Mouse (Mus musculus): ENCODE data around the gene Epb41l3. TPM values are rescaled to one million over a fixed set of nuclear protein-coding genes. Genes with fewer than 3 reads are reported as not detected.

Gene Epb41l3
- total and polyA plus RNA-seq, 2 experiments from 2014 or later: 41.9 to 53.7 TPM

DNA sequence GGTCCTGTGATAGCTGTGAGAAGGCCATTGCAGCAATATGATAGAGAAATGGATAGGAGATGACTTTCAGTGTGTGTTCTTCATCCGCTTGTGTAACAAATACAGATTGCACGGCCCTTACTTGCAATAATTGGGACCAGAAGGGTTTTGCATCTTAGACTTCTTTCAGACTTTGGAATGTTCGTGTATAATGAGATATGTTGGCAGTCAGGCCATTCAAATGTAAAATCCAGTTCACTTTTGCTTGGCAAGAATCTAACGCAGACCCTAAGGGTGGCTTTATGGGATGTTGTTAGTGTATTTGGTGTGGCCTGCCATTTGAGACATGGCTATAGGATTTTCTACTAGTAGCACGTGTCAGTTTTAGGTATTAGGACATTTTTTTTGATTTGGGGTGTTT is 102.5 kb downstream of the Epb41l3 start:
- DNase-seq (ENCODE audit: low spot score) (no peak), ATAC-seq (ENCODE audit: insufficient read depth, low read depth) (no peak)
- no peaks in the 10 kb centered on the region for H3K27me3 ChIP-seq (ENCODE audit: control insufficient read depth, insufficient read depth, low read length)
- H3K9me3 ChIP-seq (replicated peaks; ENCODE audit: control insufficient read depth, low read length): no peaks in the 10 kb centered on the region
- H3K9ac ChIP-seq (replicated peaks; ENCODE audit: low read depth, low read length): no peak overlapping the region
- no peaks in the 10 kb centered on the region for H3K36me3 ChIP-seq (replicated peaks; ENCODE audit: control insufficient read depth, insufficient read depth, low read length)
- no peak overlapping the region for H3K27ac ChIP-seq (ENCODE audit: low read depth)
- no peak overlapping the region for H3K4me3 ChIP-seq (ENCODE audit: low read depth, low read length)
- peaks cover 25% of the 10 kb centered on the region for H3K4me1 ChIP-seq (ENCODE audit: control insufficient read depth, insufficient read depth)
- H3K4me2 ChIP-seq (ENCODE audit: low read depth, low read length): no peak overlapping the region
- 91% methylated on average over 5 of the region's 5 CpGs for WGBS
- TF ChIP-seq EP300 (IDR thresholded peaks at IDR 0.05; ENCODE audit: low read depth): no peak
- TF ChIP-seq CTCF (IDR thresholded peaks at IDR 0.05; ENCODE audit: low read depth): no peak

DNA sequence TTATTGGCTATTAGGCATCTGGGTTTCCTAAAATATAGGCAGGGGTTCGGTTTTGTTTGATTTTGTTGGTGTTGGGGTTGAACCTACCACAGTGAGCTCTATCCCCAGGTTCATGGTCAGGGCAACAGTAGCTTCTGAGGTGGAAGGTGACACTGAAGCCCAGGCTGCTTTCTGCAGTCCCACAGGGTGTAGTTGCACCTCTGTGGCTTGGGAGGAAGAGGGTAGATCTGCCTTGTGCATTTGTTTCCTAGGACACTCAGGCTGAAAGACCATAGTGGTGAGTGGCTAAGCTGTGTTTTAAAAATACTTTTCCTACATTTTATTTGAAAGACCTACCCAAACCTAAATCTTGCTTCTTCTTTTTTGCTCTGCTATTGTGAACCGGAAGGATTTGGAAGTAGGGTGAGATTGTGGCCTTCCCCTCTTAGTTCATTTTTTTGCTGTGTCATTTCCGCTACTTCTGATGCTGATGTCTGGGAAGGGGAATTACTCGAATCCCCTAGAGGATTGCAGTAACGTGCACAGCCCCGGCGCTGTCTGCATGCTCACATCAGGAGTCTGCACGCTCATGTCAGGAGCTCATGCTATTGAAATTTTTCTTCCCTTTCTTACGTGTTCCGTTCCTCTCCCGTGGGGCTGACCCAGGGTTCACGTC is 105.5 kb downstream of the Epb41l3 start:
- no peaks in the 10 kb centered on the region for H3K9me3 ChIP-seq (replicated peaks; ENCODE audit: control insufficient read depth, low read length)
- peak overlapping the region; percentile 82 for H3K27ac ChIP-seq (ENCODE audit: low read depth)
- peak overlapping the region; percentile 45; the same call in 1 of the 2 replicates for H3K9ac ChIP-seq (replicated peaks; ENCODE audit: low read depth, low read length)
- H3K4me2 ChIP-seq (ENCODE audit: low read depth, low read length): peak overlapping the region; percentile 52
- peak; percentile 73 for DNase-seq (ENCODE audit: low spot score)
- WGBS: 11% methylated on average over 12 of the region's 12 CpGs
- no peaks in the 10 kb centered on the region for H3K27me3 ChIP-seq (ENCODE audit: control insufficient read depth, insufficient read depth, low read length)
- H3K36me3 ChIP-seq (replicated peaks; ENCODE audit: control insufficient read depth, insufficient read depth, low read length): no peaks in the 10 kb centered on the region
- H3K4me1 ChIP-seq (ENCODE audit: control insufficient read depth, insufficient read depth): peaks cover 25% of the 10 kb centered on the region
- ATAC-seq (ENCODE audit: insufficient read depth, low read depth): peak; percentile 77
- TF ChIP-seq CTCF (IDR thresholded peaks at IDR 0.05; ENCODE audit: low read depth): no peak
- TF ChIP-seq EP300 (IDR thresholded peaks at IDR 0.05; ENCODE audit: low read depth): no peak
- peak overlapping the region; percentile 33 for H3K4me3 ChIP-seq (ENCODE audit: low read depth, low read length)

DNA sequence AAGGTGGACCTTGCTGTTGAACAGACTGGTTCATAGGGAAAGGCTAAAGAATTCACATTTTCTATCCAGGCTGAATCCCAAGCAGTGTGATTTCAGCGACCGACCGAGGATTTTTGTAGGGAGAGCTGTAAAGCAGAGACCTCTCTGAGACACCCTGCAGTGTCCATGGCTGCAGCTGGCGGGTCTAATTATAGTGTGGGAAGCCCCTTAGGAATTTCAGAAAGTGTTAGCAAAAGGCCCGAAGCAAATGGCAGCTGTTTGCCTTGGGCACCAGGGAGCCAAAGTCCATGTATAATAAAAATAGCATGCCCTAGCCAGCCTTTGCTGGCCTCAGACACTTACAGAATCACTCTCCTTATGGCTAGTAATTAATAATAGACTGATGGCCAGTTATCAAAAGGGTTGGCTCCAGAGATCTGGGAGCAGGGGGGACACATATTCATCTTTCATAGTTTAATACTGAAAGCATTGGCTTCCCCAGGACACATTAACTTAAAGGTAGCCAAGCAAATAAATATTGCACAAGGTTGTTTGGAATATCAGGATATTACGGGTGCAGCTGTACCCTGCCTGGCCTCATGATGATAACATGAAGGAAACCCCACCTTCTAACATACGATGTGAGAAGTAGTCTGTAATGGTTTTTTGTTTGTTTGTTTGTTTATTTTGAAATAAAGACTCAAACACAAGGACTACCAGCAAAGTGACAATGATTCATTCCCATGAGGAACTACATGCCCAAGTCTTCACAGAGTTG is 106.3 kb downstream of the Epb41l3 start:
- WGBS: 15% methylated on average over 7 of the region's 7 CpGs

DNA sequence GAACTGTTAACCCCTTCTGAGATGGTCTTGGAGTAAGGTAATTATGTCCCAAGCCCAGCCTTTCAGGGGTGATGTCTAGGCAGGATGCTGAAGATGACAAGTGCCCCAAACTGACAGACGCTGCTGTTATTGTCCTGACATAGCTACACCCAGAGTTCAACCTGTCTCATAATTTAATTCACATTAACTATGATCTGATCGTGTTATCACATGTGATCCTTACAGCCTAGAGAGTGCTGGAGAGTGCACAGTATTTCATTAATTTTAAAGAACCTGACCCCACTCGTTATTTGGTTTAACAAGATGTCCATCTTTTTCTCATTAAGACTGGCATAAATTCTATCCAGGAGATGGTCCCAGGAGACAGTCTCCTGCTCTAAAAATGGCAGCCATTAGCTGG is 112.3 kb downstream of the Epb41l3 start:
- Histone ChIP-seq H3K9me3 (replicated peaks; ENCODE audit: control insufficient read depth, low read length) (no peaks in the 10 kb centered on the region), H3K27ac (ENCODE audit: low read depth) (no peak overlapping the region), H3K4me2 (ENCODE audit: low read depth, low read length) (no peak overlapping the region), H3K9ac (replicated peaks; ENCODE audit: low read depth, low read length) (no peak overlapping the region), H3K36me3 (replicated peaks; ENCODE audit: control insufficient read depth, insufficient read depth, low read length) (no peaks in the 10 kb centered on the region), H3K4me1 (ENCODE audit: control insufficient read depth, insufficient read depth) (0 out of 2 replicates have a peak, but pooled peaks cover 2% of the 10 kb centered on the region), H3K4me3 (ENCODE audit: low read depth, low read length) (no peak overlapping the region), H3K27me3 (ENCODE audit: control insufficient read depth, insufficient read depth, low read length) (no peaks in the 10 kb centered on the region)
- no peak for DNase-seq (ENCODE audit: low spot score)
- WGBS: 82% methylated on average over 3 of the region's 3 CpGs
- TF ChIP-seq CTCF (IDR thresholded peaks at IDR 0.05; ENCODE audit: low read depth): no peak
- TF ChIP-seq EP300 (IDR thresholded peaks at IDR 0.05; ENCODE audit: low read depth): no peak
- ATAC-seq (ENCODE audit: insufficient read depth, low read depth): no peak

More for the DNA sequence above, 106.3 kb downstream of the Epb41l3 start:
- H3K4me3 ChIP-seq (ENCODE audit: low read depth, low read length): peak overlapping the region; percentile 33
- DNase-seq (ENCODE audit: low spot score): no peak
- peaks cover 24% of the 10 kb centered on the region for H3K4me1 ChIP-seq (ENCODE audit: control insufficient read depth, insufficient read depth)
- H3K9ac ChIP-seq (replicated peaks; ENCODE audit: low read depth, low read length): peak overlapping the region; percentile 45; the same call in 1 of the 2 replicates
- no peak for TF ChIP-seq CTCF (IDR thresholded peaks at IDR 0.05; ENCODE audit: low read depth)
- no peak for TF ChIP-seq EP300 (IDR thresholded peaks at IDR 0.05; ENCODE audit: low read depth)
- H3K4me2 ChIP-seq (ENCODE audit: low read depth, low read length): peak overlapping the region; percentile 52
- peak; percentile 65; the same call in 1 of the 2 replicates for ATAC-seq (ENCODE audit: insufficient read depth, low read depth)
- H3K36me3 ChIP-seq (replicated peaks; ENCODE audit: control insufficient read depth, insufficient read depth, low read length): no peaks in the 10 kb centered on the region
- no peaks in the 10 kb centered on the region for H3K27me3 ChIP-seq (ENCODE audit: control insufficient read depth, insufficient read depth, low read length)
- no peaks in the 10 kb centered on the region for H3K9me3 ChIP-seq (replicated peaks; ENCODE audit: control insufficient read depth, low read length)
- peak overlapping the region; percentile 82 for H3K27ac ChIP-seq (ENCODE audit: low read depth)

DNA sequence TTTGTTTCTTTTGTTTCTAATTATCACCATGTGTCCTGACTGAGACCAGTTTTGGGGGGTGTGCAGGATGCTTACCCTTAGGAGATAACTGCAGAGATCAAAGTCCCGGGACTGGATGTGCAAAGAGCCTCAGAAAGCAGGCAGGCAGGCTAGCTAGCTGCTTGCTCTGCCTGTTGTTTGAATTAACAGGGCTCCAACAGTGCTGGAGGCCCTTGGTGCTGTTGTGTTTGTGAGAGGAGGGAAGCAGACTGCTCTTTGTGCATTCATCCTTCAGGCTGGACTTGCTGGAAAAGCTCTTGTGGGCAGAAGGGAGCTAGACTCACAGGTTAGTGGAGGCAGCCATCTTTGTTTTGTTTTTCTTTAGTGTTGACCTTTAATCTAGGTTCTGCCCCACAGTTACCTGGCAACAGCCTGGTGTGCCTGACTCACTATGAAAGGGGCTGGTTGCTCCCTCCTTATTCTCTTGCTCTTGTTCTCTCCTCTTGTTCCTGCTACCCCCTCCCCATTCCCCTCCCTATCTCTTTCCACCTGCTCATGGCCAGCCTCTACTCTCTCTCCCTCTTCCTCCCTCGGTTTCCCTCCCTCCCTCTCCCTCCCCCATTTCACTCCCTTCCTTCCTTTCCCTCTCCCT is 117.5 kb downstream of the Epb41l3 start:
- ATAC-seq (ENCODE audit: insufficient read depth, low read depth) (no peak), DNase-seq (ENCODE audit: low spot score) (no peak)
- Histone ChIP-seq H3K27ac (ENCODE audit: low read depth) (no peak overlapping the region), H3K4me2 (ENCODE audit: low read depth, low read length) (no peak overlapping the region), H3K9me3 (replicated peaks; ENCODE audit: control insufficient read depth, low read length) (no peaks in the 10 kb centered on the region), H3K4me3 (ENCODE audit: low read depth, low read length) (no peak overlapping the region), H3K9ac (replicated peaks; ENCODE audit: low read depth, low read length) (no peak overlapping the region), H3K36me3 (replicated peaks; ENCODE audit: control insufficient read depth, insufficient read depth, low read length) (no peaks in the 10 kb centered on the region), H3K4me1 (ENCODE audit: control insufficient read depth, insufficient read depth) (peaks cover 24% of the 10 kb centered on the region), H3K27me3 (ENCODE audit: control insufficient read depth, insufficient read depth, low read length) (no peaks in the 10 kb centered on the region)
- TF ChIP-seq CTCF (IDR thresholded peaks at IDR 0.05; ENCODE audit: low read depth) (no peak), EP300 (IDR thresholded peaks at IDR 0.05; ENCODE audit: low read depth) (no peak)
- 18% methylated on average over 2 of the region's 2 CpGs for WGBS

Measured in heart, postnatal 0 days (tissue).